Mouse (Mus musculus) MEL (cell line): ENCODE measurements around the gene Ppp1r15b.

Source experiments
- CHD1 ChIP-seq: IDR thresholded peaks from 2 replicates; pipeline ENCODE4 v1.6.1; 2012; ENCODE audit warnings: low read depth, mild to moderate bottlenecking, inconsistent platforms, low read length, improper control_type of control experiment
- JUND ChIP-seq: IDR thresholded peaks from 2 replicates; pipeline ENCODE4 v1.6.1; 2011; ENCODE audit warnings: low read depth, mild to moderate bottlenecking, improper control_type of control experiment, low read length
- MAX ChIP-seq: IDR thresholded peaks from 2 replicates; pipeline ENCODE4 v1.6.1; 2011; ENCODE audit warnings: low read length, improper control_type of control experiment
- NRF1 ChIP-seq: IDR thresholded peaks from 2 replicates; pipeline ENCODE4 v1.6.1; 2014; ENCODE audit warnings: low read depth, mild to moderate bottlenecking, inconsistent platforms, low read length, improper control_type of control experiment, moderate library complexity; ENCODE audit not compliant: poor library complexity, insufficient read depth, severe bottlenecking
- POLR2A ChIP-seq, 2 experiments: IDR thresholded peaks; 2 replicates each; pipeline ENCODE4 v1.6.1; 2011 to 2012; ENCODE audit warnings: low read length in 2 of 2, mild to moderate bottlenecking in 2 of 2, control low read depth in 1 of 2, improper control_type of control experiment in 1 of 2, low read depth in 1 of 2, moderate library complexity in 1 of 2; ENCODE audit not compliant: control insufficient read depth in 1 of 2, insufficient read depth in 1 of 2, poor library complexity in 1 of 2
- SIN3A ChIP-seq: IDR thresholded peaks from 2 replicates; pipeline ENCODE4 v1.6.1; 2012; ENCODE audit warnings: low read length, improper control_type of control experiment, inconsistent platforms

DNA sequence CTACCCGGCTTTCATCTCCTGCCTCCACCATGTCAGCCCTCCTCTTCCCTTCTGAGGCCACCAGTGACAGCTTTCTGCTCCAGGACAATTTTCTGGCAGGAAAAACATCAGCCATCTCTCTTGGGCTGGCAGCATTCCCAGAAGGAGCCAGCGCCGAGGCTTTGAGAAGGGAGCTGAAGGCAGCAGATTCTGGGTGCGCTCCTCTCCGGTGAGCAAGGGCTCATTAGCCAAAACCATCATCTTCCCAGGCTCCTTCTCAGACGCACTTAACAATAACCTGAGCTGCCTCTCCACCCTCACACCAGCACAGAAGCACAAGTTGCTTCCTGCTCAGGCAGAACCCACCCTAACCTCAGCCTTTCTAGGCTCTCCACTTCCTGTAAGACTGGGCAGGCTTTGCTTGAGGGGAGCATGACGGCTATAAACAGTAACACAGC lies 28.2 kb downstream of the Ppp1r15b start:
- TF ChIP-seq POLR2A (IDR thresholded peaks at IDR 0.05; ENCODE audit: control insufficient read depth in 1 of 2, insufficient read depth in 1 of 2, low read depth in 1 of 2, low read length in 2 of 2, poor library complexity in 1 of 2) (no peak), CHD1 (no peak), MAX (no peak), SIN3A (no peak), JUND (no peak), NRF1 (no peak)
